Mouse (Mus musculus) E14TG2a.4 (cell line): ENCODE measurements at regions not wholly inside any gene's neighbourhood (a gene's known extent, or its start where the extent isn't known, plus 50 kb on each side); places are given as distances from the start of the nearest gene placed in this dataset.

Experiments
- CTCF ChIP-seq: conservative IDR thresholded peaks from 2 replicates; pipeline ENCODE4 v1.5.1; 2014; ENCODE audit warnings: low read length
- POU5F1 ChIP-seq: IDR thresholded peaks from 2 replicates; pipeline ENCODE4 v1.6.1; 2014; ENCODE audit warnings: low read length, borderline replicate concordance

- TF ChIP-seq CTCF (no peak), POU5F1 (no peak)
Observed at GRCm38 (mm10) chr7:136038072-136038471, 321.9 kb upstream of the Mki67 start.
